Mouse (Mus musculus) spleen, postnatal 0 days (tissue): ENCODE data around the gene Cda. TPM values are rescaled to one million over a fixed set of nuclear protein-coding genes. Genes with fewer than 3 reads are reported as not detected.

Source experiments
- polyA plus RNA-seq: library from polyadenylated mRNA; unstranded; fragments of >200 nt; fragmentation: Nextera tagmentation; extraction: Ambion mirVana; gene quantifications from 2 replicates; pipeline ENCODE4 v1.2.1, GENCODE M21; 2015

Gene Cda
- 3.7 and 5.4 TPM in 2 replicates for polyA plus RNA-seq

DNA sequence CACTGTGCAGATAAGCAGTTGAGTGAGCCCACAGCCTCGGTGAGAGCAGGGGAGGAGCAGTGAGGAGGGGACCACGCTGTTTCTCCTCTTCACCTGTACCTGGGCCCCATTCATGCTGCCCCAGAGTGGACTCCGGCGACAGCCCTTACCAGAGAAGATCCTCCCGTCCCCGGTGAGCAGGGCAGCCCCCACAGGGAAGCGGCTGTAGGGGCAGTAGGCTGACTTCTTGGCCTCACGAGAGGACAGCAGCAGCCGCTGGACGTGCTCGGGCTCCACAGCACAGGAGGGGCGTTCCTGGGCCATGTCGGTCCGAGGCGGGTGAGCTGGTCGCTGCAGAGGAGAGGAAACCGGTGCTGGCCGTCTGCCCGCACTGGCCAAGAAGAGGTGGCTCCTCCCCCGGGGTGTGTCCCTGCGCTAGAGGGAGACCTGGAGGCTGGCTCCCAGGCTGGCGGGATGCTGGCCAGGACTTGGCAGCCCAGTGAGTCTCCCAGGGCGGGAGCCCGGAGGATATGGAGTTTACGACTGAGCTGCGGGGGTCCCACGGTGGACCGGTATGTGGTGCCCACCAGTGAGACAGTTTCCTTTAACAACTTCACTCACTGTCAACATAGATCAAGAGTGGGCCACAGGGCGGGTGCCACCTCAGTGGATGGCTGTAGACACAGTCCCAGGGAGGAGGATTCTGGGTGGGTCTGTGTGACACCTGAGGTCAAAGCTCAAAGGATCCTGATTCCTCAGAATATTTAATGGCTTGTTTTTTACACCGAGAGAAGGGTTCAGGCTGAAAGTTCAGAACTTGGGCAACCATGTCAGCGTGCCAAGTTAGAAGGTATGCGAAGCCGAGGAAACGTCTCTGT is at the start of gene Cda:
Gene Cda, minus strand, starts transcription at position 352 of the 857 bp plus-strand sequence.

GRCm38 (mm10) chr4:138395971-138396645 is 28.3 kb upstream of the Cda start, which contains the start of gene Fam43b:
Gene Fam43b (minus strand): TSS chr4:138396528.

GRCm38 (mm10) chr4:138326077-138326695 is 41.6 kb downstream of the Cda start, which contains the start of gene Pink1:
Gene Pink1 (minus strand): TSS chr4:138326307.

GRCm38 (mm10) chr4:138304340-138305104 is 63.3 kb downstream of the Cda start, which contains the start of gene Ddost:
Gene Ddost (plus strand): TSS chr4:138304730.

Other genes starting within 250 kb of the Cda start
- 63.0 and 74.7 TPM in 2 replicates for gene Hp1bp3, start 151.7 kb downstream of the Cda start, polyA plus RNA-seq
- 1.3 and 2.0 TPM in 2 replicates for gene Sh2d5, start 117.6 kb downstream of the Cda start, polyA plus RNA-seq
- 0.30 and 0.57 TPM in 2 replicates for gene Kif17, start 117.6 kb downstream of the Cda start, polyA plus RNA-seq
- 147 and 161 TPM in 2 replicates for gene Ddost, start 63.3 kb downstream of the Cda start, polyA plus RNA-seq
- gene Pink1, start 41.7 kb downstream of the Cda start, polyA plus RNA-seq: 54.0 and 71.2 TPM in 2 replicates
- 0.05 TPM in 1 of 2 replicates, not detected in the other for gene Fam43b, start 28.5 kb upstream of the Cda start, polyA plus RNA-seq
- 9.4 and 9.6 TPM in 2 replicates for gene Mul1, start 66.7 kb upstream of the Cda start, polyA plus RNA-seq
- 3.0 and 3.8 TPM in 2 replicates for gene Camk2n1, start 86.3 kb upstream of the Cda start, polyA plus RNA-seq